Mouse (Mus musculus) hematopoietic multipotent progenitor cell, adult 10-12 weeks (in vitro differentiated cells): ENCODE data around the gene Bcar1. TPM values are rescaled to one million over a fixed set of nuclear protein-coding genes. Genes with fewer than 3 reads are reported as not detected.

Experiments used
- polyA plus RNA-seq: library from polyadenylated mRNA; stranded (reverse); fragments of >175 nt; gene quantifications from 2 replicates; pipeline ENCODE4 v1.2.3, GENCODE M21; 2012; ENCODE audit warnings: low replicate concordance

The Bcar1 gene
- 1.0 and 2.4 TPM in 2 replicates for polyA plus RNA-seq

DNA sequence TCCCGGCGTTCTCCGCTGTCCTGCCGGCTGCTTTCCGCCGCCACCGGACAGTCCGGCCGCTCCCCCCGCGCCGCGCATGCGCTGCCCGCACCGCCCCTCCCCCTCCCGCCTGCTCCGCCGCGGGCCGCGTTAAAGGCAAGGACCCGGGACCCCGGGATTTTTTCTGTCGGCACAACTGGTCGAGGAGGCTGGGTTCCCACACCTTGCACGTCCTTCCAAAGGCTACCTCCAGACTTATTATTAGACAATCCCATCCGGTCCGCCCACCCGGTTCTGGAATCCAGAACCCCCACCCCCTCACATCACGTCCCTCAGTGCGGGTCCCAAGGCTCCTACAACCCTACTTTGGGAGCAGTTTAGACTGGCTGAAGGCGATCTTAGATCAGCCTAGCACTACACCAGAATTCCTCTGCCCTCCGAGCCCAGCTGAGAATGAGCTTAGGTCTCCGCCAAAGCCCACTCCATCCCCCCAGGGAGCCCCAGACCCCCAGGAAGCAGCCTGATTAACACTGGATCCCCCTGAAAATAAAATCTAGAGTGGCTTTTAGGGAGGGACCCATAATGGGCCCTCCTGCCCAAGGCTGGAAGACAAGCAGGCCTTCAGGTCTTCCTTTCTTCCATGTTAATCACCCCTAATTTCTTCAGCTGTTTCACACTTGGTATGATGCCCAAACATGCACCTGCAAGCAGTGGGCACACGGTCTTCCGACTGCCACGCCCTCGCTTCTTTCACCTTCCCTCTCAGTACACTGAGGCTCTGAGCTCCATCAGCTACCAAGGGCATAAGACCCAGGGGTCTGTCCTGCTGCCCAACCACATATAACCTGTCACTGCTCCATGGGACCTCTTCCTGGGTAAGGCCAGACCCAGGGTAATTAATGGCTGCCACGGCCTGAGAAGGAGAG, at the start of gene Bcar1:
Bcar1 (minus strand) TSS at position 18 of the 905 bp plus-strand sequence.

DNA sequence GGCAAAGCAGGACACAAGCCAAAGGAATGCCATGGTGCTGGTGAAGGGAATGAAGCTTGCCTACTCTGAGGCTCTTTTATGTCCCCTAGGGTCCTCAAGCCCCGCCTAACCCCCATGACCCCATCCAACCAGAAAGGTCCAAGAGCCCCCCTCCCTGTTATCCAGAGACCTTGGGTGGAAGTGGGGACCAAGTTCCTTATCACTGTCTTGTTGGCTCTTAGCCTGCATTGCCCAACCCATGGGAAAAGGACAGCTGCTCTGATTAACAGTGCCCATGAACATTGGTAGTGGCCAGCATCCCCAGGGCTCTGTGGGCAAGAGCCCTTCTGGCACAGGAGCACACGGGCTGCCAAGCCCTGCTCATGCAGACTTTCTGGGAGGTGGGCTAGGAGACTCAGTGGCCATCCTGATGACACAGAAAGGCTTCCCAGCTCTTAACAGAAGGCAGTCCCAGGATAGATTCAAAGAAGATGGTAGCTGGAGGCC, 52.6 kb downstream of the Bcar1 start, which contains the start of gene Ctrb1:
Ctrb1 (minus strand) TSS at position 51 of the 486 bp plus-strand sequence.

Other genes with a start within 250 kb of the Bcar1 start
- 1.4 and 3.5 TPM in 2 replicates for gene Wdr59, start 221.7 kb downstream of the Bcar1 start, polyA plus RNA-seq
- gene Znrf1, start 207.7 kb downstream of the Bcar1 start, polyA plus RNA-seq = 71.3 and 107 TPM in 2 replicates
- gene Ldhd, start 113.4 kb downstream of the Bcar1 start, polyA plus RNA-seq = 0.63 and 1.2 TPM in 2 replicates
- gene Zfp1, start 100.4 kb downstream of the Bcar1 start, polyA plus RNA-seq = 8.9 and 9.8 TPM in 2 replicates
- gene Ctrb1, start 52.8 kb downstream of the Bcar1 start, polyA plus RNA-seq = 0.65 and 3.8 TPM in 2 replicates
- gene Cfdp1, start 110.5 kb upstream of the Bcar1 start, polyA plus RNA-seq = 3.0 and 14.7 TPM in 2 replicates
- 0.89 and 0.90 TPM in 2 replicates for gene Tmem170, start 132.9 kb upstream of the Bcar1 start, polyA plus RNA-seq
- gene Chst5, start 166.6 kb upstream of the Bcar1 start, polyA plus RNA-seq = not detected in 2 replicates
- gene Tmem231, start 190.1 kb upstream of the Bcar1 start, polyA plus RNA-seq = 4.4 and 4.7 TPM in 2 replicates
- gene Gabarapl2, start 196.9 kb upstream of the Bcar1 start, polyA plus RNA-seq = 3.5 and 7.0 TPM in 2 replicates
- 0.75 and 3.0 TPM in 2 replicates for gene Adat1, start 248.5 kb upstream of the Bcar1 start, polyA plus RNA-seq